13 mouse cellular contexts compared by ENCODE assay signal in genomic region chr13:38476936-38477335, GRCm38 (mm10). TPM values are rescaled to one million over a fixed set of nuclear protein-coding genes. Genes with fewer than 3 reads are reported as not detected.
A peak's percentile ranks its signal among the peaks of the same experiment; 100 is the strongest.
DNase-seq lines count a peak whose midpoint lies in the region; ATAC-seq and TF ChIP-seq lines count a peak whose summit lies in the region.
"Had no signal": no experiment of that assay in that cellular context is flagged by ENCODE, and none has a peak within 500 bp of the region (broad histone marks: within the 10 kb centered on the region; RNA-seq: fewer than 3 reads in every experiment).

No protein-coding gene starts in this region.

- peaks cover 7% of the 10 kb centered on the region for H3K4me1 ChIP-seq in hindbrain, embryonic 10.5 days (replicated peaks)
- no peaks in the 10 kb centered on the region for H3K4me1 ChIP-seq in hindbrain, postnatal 0 days (ENCODE audit: insufficient read depth, low read length)
- no peaks in the 10 kb centered on the region for H3K4me1 ChIP-seq in stomach, embryonic 16.5 days (ENCODE audit: control insufficient read depth, insufficient read depth, low read length)
- no peaks in the 10 kb centered on the region for H3K4me1 ChIP-seq in stomach, postnatal 0 days (replicated peaks; ENCODE audit: control insufficient read depth, insufficient read depth)

- peak; percentile 47 for DNase-seq in hindbrain, embryonic 10.5 days (ENCODE audit: low spot score)
- DNase-seq in hindbrain, postnatal 0 days (ENCODE audit: low spot score): no peak
- no peak for DNase-seq in stomach, postnatal 0 days (ENCODE audit: low spot score)
- peak; percentile 26 for DNase-seq in hindlimb bud, embryonic 11.5 days (ENCODE audit: extremely low spot score, low read depth, low spot score)
- no peak for DNase-seq in liver
- DNase-seq in thymus, postnatal 10 days (ENCODE audit: low spot score in 2 of 2): no peak
- DNase-seq: cerebellum, adult 9-10 months; kidney, adult 18-20 months; thymus, postnatal 25 days had no signal

- no peak for TF ChIP-seq CTCF in hindbrain, postnatal 0 days (IDR thresholded peaks at IDR 0.05; ENCODE audit: low read depth)
- TF ChIP-seq CTCF in stomach, postnatal 0 days (IDR thresholded peaks at IDR 0.05; ENCODE audit: low read depth): no peak

- H3K9ac ChIP-seq in hindbrain, postnatal 0 days (replicated peaks; ENCODE audit: low read length): no peak overlapping the region
- no peak overlapping the region for H3K9ac ChIP-seq in stomach, embryonic 16.5 days (ENCODE audit: low read length)
- H3K9ac ChIP-seq in stomach, postnatal 0 days (ENCODE audit: low read length): no peak overlapping the region
- H3K9ac ChIP-seq: hindbrain, embryonic 12.5 days had no signal

- H3K9me3 ChIP-seq in hindbrain, embryonic 10.5 days: no peaks in the 10 kb centered on the region
- no peaks in the 10 kb centered on the region for H3K9me3 ChIP-seq in hindbrain, postnatal 0 days (ENCODE audit: low read length)
- no peaks in the 10 kb centered on the region for H3K9me3 ChIP-seq in stomach, embryonic 16.5 days (replicated peaks; ENCODE audit: control insufficient read depth, low read length)
- H3K9me3 ChIP-seq in stomach, postnatal 0 days (ENCODE audit: control insufficient read depth, low read length): no peaks in the 10 kb centered on the region
- H3K9me3 ChIP-seq: hindbrain, embryonic 12.5 days had no signal

- ATAC-seq in hindbrain, postnatal 0 days: no peak
- ATAC-seq in stomach, embryonic 16.5 days (ENCODE audit: insufficient read depth, low FRiP score): no peak
- no peak for ATAC-seq in stomach, postnatal 0 days (ENCODE audit: low FRiP score, low TSS enrichment)
- no peak for ATAC-seq in monocyte, adult 5-6 weeks (replicated peaks; ENCODE audit: insufficient number of reproducible peaks, low FRiP score, low TSS enrichment, poor library complexity, severe bottlenecking)

- H3K27me3 ChIP-seq in hindbrain, embryonic 10.5 days (ENCODE audit: insufficient read depth, poor library complexity, severe bottlenecking): no peaks in the 10 kb centered on the region
- H3K27me3 ChIP-seq in hindbrain, postnatal 0 days (ENCODE audit: insufficient read depth, low read length): no peaks in the 10 kb centered on the region
- no peaks in the 10 kb centered on the region for H3K27me3 ChIP-seq in stomach, embryonic 16.5 days (ENCODE audit: control insufficient read depth, insufficient read depth, low read length)
- H3K27me3 ChIP-seq in stomach, postnatal 0 days (ENCODE audit: control insufficient read depth, insufficient read depth, low read length): no peaks in the 10 kb centered on the region
- H3K27me3 ChIP-seq: hindbrain, embryonic 12.5 days had no signal

- no peak overlapping the region for H3K4me2 ChIP-seq in hindbrain, postnatal 0 days (ENCODE audit: low read depth, low read length)
- 0 out of 2 replicates have a peak overlapping the region, but pooled peaks have one; percentile 4 for H3K4me2 ChIP-seq in stomach, embryonic 16.5 days (ENCODE audit: low read depth, low read length)
- no peak overlapping the region for H3K4me2 ChIP-seq in stomach, postnatal 0 days (replicated peaks; ENCODE audit: low read depth)
- H3K4me2 ChIP-seq: heart, embryonic 11.5 days; hindbrain, embryonic 12.5 days had no signal

- no peak for TF ChIP-seq EP300 in stomach, postnatal 0 days (optimal IDR thresholded peaks at IDR 0.05)

- H3K27ac ChIP-seq in hindbrain, embryonic 10.5 days: peak overlapping the region; percentile 66
- H3K27ac ChIP-seq in hindbrain, postnatal 0 days: no peak overlapping the region
- H3K27ac ChIP-seq in stomach, embryonic 16.5 days (ENCODE audit: low read length): no peak overlapping the region
- no peak overlapping the region for H3K27ac ChIP-seq in stomach, postnatal 0 days (replicated peaks)
- H3K27ac ChIP-seq: hindbrain, embryonic 12.5 days had no signal

- 31% methylated on average over 8 of the region's 8 CpGs for WGBS in hindbrain, embryonic 10.5 days
- WGBS in hindbrain, postnatal 0 days: 38% methylated on average over 8 of the region's 8 CpGs
- WGBS in stomach, embryonic 16.5 days: 38% methylated on average over 8 of the region's 8 CpGs
- WGBS in stomach, postnatal 0 days: 32% methylated on average over 8 of the region's 8 CpGs

- H3K4me3 ChIP-seq in hindbrain, embryonic 10.5 days: no peak overlapping the region
- no peak overlapping the region for H3K4me3 ChIP-seq in hindbrain, postnatal 0 days (ENCODE audit: low read length)
- H3K4me3 ChIP-seq in stomach, embryonic 16.5 days (replicated peaks; ENCODE audit: low read length): no peak overlapping the region
- H3K4me3 ChIP-seq in stomach, postnatal 0 days (ENCODE audit: low read depth, low read length): no peak overlapping the region
- H3K4me3 ChIP-seq: hindbrain, embryonic 12.5 days had no signal

- no peaks in the 10 kb centered on the region for H3K36me3 ChIP-seq in hindbrain, embryonic 10.5 days
- no peaks in the 10 kb centered on the region for H3K36me3 ChIP-seq in hindbrain, postnatal 0 days (ENCODE audit: insufficient read depth, low read length)
- no peaks in the 10 kb centered on the region for H3K36me3 ChIP-seq in stomach, embryonic 16.5 days (ENCODE audit: control insufficient read depth, insufficient read depth, low read length)
- no peaks in the 10 kb centered on the region for H3K36me3 ChIP-seq in stomach, postnatal 0 days (ENCODE audit: control insufficient read depth, insufficient read depth, low read length)
- H3K36me3 ChIP-seq: hindbrain, embryonic 12.5 days had no signal

RNA-seq across cellular contexts. Expression of gene Txndc5, which starts 51.7 kb away (rescaled TPM):
- 141 and 159 TPM in 2 replicates for polyA plus RNA-seq in hindbrain, embryonic 10.5 days (2016; fragmentation: Nextera tagmentation; extraction: Ambion mirVana)
- 92.2 and 110 TPM in 2 replicates for total RNA-seq in hindbrain, postnatal 0 days (2014; rRNA removed)
- 76.9 and 81.0 TPM in 2 replicates for polyA plus RNA-seq in hindbrain, postnatal 0 days (2015; fragmentation: Nextera tagmentation; extraction: Ambion mirVana)
- polyA plus RNA-seq in stomach, embryonic 16.5 days (2015; fragmentation: Nextera tagmentation; extraction: Ambion mirVana): 242 and 252 TPM in 2 replicates
- 181 and 183 TPM in 2 replicates for polyA plus RNA-seq in stomach, postnatal 0 days (2015; fragmentation: Nextera tagmentation; extraction: Ambion mirVana)
- 47.2 to 86.3 TPM (median 48.3 TPM) in 3 replicates for total RNA-seq in monocyte, adult 5-6 weeks (2017)

Comparison
In these comparisons a context has a peak if more than half of its experiments do, and no peak if none do; other contexts are left out.
1. DNase-seq: peak in hindbrain, embryonic 10.5 days (single experiment) and hindlimb bud, embryonic 11.5 days (single experiment); none in hindbrain, postnatal 0 days (single experiment), stomach, postnatal 0 days (single experiment), liver (single experiment) and thymus, postnatal 10 days (0 of 2).